Mouse (Mus musculus) layer of hippocampus, adult 18-20 months (tissue): ENCODE measurements around the gene Itgb6. TPM values are rescaled to one million over a fixed set of nuclear protein-coding genes. Genes with fewer than 3 reads are reported as not detected.

Experiments used
- total RNA-seq, 2 experiments: library from RNA; stranded (reverse); gene quantifications; 2 replicates each; pipeline ENCODE4 v1.2.3; 2021

Gene Itgb6
- total RNA-seq, 2 experiments from 2014 or later: 0.15 TPM; not detected in 1

Other genes with a start within 250 kb of the Itgb6 start
- 1 to 10 TPM in 1 of 2 experiments, under 1 TPM in 1; 0.25 to 1.1 TPM for gene Pla2r1, start 169.3 kb downstream of the Itgb6 start, total RNA-seq
- 10 to 100 TPM; 11.7 to 12.8 TPM for gene Rbms1, start 240.5 kb upstream of the Itgb6 start, total RNA-seq